Mouse (Mus musculus) common myeloid progenitor, adult 5-6 weeks (primary cell): ENCODE measurements around the gene Prrt2. TPM values are rescaled to one million over a fixed set of nuclear protein-coding genes. Genes with fewer than 3 reads are reported as not detected.

Source experiments
- total RNA-seq: library from RNA; stranded (forward); fragments of 200-1000, 187-1606 nt; gene quantifications from 2 replicates; pipeline ENCODE4 v1.2.3, GENCODE M21; 2017

Prrt2 gene
- total RNA-seq, 1 experiment from 2014 or later = 1.3 TPM

Other genes with a start within 250 kb of the Prrt2 start
- gene Ypel3, start 244.3 kb downstream of the Prrt2 start, total RNA-seq = 38.9 and 42.7 TPM in 2 replicates
- not detected in 2 replicates for gene Tbx6, start 239.7 kb downstream of the Prrt2 start, total RNA-seq
- 120 and 125 TPM in 2 replicates for gene Ppp4c, start 228.7 kb downstream of the Prrt2 start, total RNA-seq
- not detected in 2 replicates for gene Fam57b, start 223.5 kb downstream of the Prrt2 start, total RNA-seq
- gene 4930451I11Rik, start 189.6 kb downstream of the Prrt2 start, total RNA-seq = not detected in 2 replicates
- gene Doc2a, start 173.8 kb downstream of the Prrt2 start, total RNA-seq = not detected in 2 replicates
- gene Hirip3, start 159.2 kb downstream of the Prrt2 start, total RNA-seq = 283 and 331 TPM in 2 replicates
- gene Ino80e, start 158.8 kb downstream of the Prrt2 start, total RNA-seq = 33.4 and 43.2 TPM in 2 replicates
- 32.2 and 42.2 TPM in 2 replicates for gene Taok2, start 136.5 kb downstream of the Prrt2 start, total RNA-seq
- gene Tmem219, start 98.3 kb downstream of the Prrt2 start, total RNA-seq = 21.1 and 31.9 TPM in 2 replicates
- 9.6 and 13.2 TPM in 2 replicates for gene Kctd13, start 92.3 kb downstream of the Prrt2 start, total RNA-seq
- gene Asphd1, start 71.6 kb downstream of the Prrt2 start, total RNA-seq = not detected in 2 replicates
- gene Sez6l2, start 70.6 kb downstream of the Prrt2 start, total RNA-seq = 0.14 and 1.9 TPM in 2 replicates
- gene Cdipt, start 45.3 kb downstream of the Prrt2 start, total RNA-seq = 33.7 and 60.5 TPM in 2 replicates
- 1.0 and 2.3 TPM in 2 replicates for gene Cdiptos, start 45.1 kb downstream of the Prrt2 start, total RNA-seq
- gene Mvp, start 6.6 kb downstream of the Prrt2 start, total RNA-seq = 19.3 and 21.8 TPM in 2 replicates
- gene Pagr1b, start 4.7 kb downstream of the Prrt2 start, total RNA-seq = not detected in 2 replicates
- 36.7 TPM in 1 of 2 replicates, not detected in the other for gene Pagr1a, start 3.9 kb downstream of the Prrt2 start, total RNA-seq
- 30.9 and 33.1 TPM in 2 replicates for gene Gm42742, start 114 bp downstream of the Prrt2 start, total RNA-seq
- 59.0 and 67.8 TPM in 2 replicates for gene Maz, start 5.8 kb upstream of the Prrt2 start, total RNA-seq
- gene Kif22, start 21.3 kb upstream of the Prrt2 start, total RNA-seq = 81.6 and 90.9 TPM in 2 replicates
- gene Zg16, start 66.1 kb upstream of the Prrt2 start, total RNA-seq = 22.6 and 31.2 TPM in 2 replicates
- 17.2 and 24.1 TPM in 2 replicates for gene AI467606, start 70.1 kb upstream of the Prrt2 start, total RNA-seq
- 0.10 and 1.8 TPM in 2 replicates for gene Qprt, start 101.0 kb upstream of the Prrt2 start, total RNA-seq
- 278 and 335 TPM in 2 replicates for gene Spn, start 116.6 kb upstream of the Prrt2 start, total RNA-seq
- gene Cd2bp2, start 174.8 kb upstream of the Prrt2 start, total RNA-seq = 54.9 and 73.1 TPM in 2 replicates
- 24.7 and 29.1 TPM in 2 replicates for gene Tbc1d10b, start 187.3 kb upstream of the Prrt2 start, total RNA-seq
- 10.6 and 35.3 TPM in 2 replicates for gene Mylpf, start 187.7 kb upstream of the Prrt2 start, total RNA-seq
- 20.8 and 29.9 TPM in 2 replicates for gene Zfp553, start 211.8 kb upstream of the Prrt2 start, total RNA-seq
- gene Sept1, start 211.9 kb upstream of the Prrt2 start, total RNA-seq = 62.7 and 63.2 TPM in 2 replicates
- gene Zfp771, start 223.1 kb upstream of the Prrt2 start, total RNA-seq = 6.3 and 8.9 TPM in 2 replicates
- gene Dctpp1, start 239.5 kb upstream of the Prrt2 start, total RNA-seq = 85.1 and 88.3 TPM in 2 replicates